Mouse (Mus musculus) ES-E14 (cell line): Measurements from ENCODE around the gene Stat5a. TPM values are rescaled to one million over a fixed set of nuclear protein-coding genes. Genes with fewer than 3 reads are reported as not detected.

ENCODE experiments used
- DNase-seq: peaks from one replicate; pipeline ENCODE4 v3.0.0-alpha.2; 2013; ENCODE audit warnings: low read depth, low spot score
- H3K27ac ChIP-seq: 2 replicates; pipeline ENCODE4 v1.5.1; 2012; ENCODE audit warnings: low read depth, mild to moderate bottlenecking, low read length, moderate library complexity, mixed read lengths; ENCODE audit not compliant: poor library complexity, insufficient read depth, severe bottlenecking
- H3K36me3 ChIP-seq: 2 replicates; pipeline ENCODE4 v1.6.1; 2012; ENCODE audit warnings: mild to moderate bottlenecking, low read length, moderate library complexity, mixed read lengths; ENCODE audit not compliant: control insufficient read depth, poor library complexity, insufficient read depth, severe bottlenecking
- H3K4me1 ChIP-seq, 2 experiments: fragments of 150-350 bp in 1 of 2; sonication (generic) in 1 of 2; 2 replicates each; pipeline ENCODE4 v1.6.1; 2012; ENCODE audit warnings: low read length in 2 of 2, mild to moderate bottlenecking in 1 of 2, mixed read lengths in 1 of 2; ENCODE audit not compliant: control insufficient read depth in 2 of 2, insufficient read depth in 2 of 2, poor library complexity in 1 of 2
- H3K4me3 ChIP-seq, 2 experiments: fragments of 150-350 bp in 1 of 2; sonication (generic) in 1 of 2; 2 replicates each; pipeline ENCODE4 v1.5.1; 2012; ENCODE audit warnings: low read length in 2 of 2, low read depth in 1 of 2, mild to moderate bottlenecking in 1 of 2, mixed read lengths in 1 of 2; ENCODE audit not compliant: insufficient read depth in 1 of 2, poor library complexity in 1 of 2, severe bottlenecking in 1 of 2
- H3K9ac ChIP-seq: 2 replicates; pipeline ENCODE4 v1.6.1; 2012; ENCODE audit warnings: low read depth, mild to moderate bottlenecking, low read length, mixed read lengths; ENCODE audit not compliant: poor library complexity, insufficient read depth, severe bottlenecking
- H3K9me3 ChIP-seq: fragments of 150-350 bp; sonication (generic); 2 replicates; pipeline ENCODE4 v1.6.1; 2012; ENCODE audit warnings: low read depth, mild to moderate bottlenecking, low read length; ENCODE audit not compliant: control insufficient read depth, insufficient read depth
- CHD2 ChIP-seq: IDR thresholded peaks from 2 replicates; pipeline ENCODE4 v1.6.1; 2014; ENCODE audit warnings: mild to moderate bottlenecking, low read depth, low read length, inconsistent platforms
- HCFC1 ChIP-seq: IDR thresholded peaks from 2 replicates; pipeline ENCODE4 v1.6.1; 2012; ENCODE audit warnings: low read length, inconsistent platforms, borderline replicate concordance; ENCODE audit not compliant: insufficient read depth
- MAFK ChIP-seq: IDR thresholded peaks from 2 replicates; pipeline ENCODE4 v1.6.1; 2014; ENCODE audit warnings: mild to moderate bottlenecking, low read depth, low read length, inconsistent platforms; ENCODE audit not compliant: insufficient read depth
- ZC3H11A ChIP-seq: IDR thresholded peaks from 2 replicates; pipeline ENCODE4 v1.6.1; 2012; ENCODE audit warnings: low read depth, mild to moderate bottlenecking, inconsistent platforms, low read length, borderline replicate concordance
- ZNF384 ChIP-seq: IDR thresholded peaks from 2 replicates; pipeline ENCODE4 v1.6.1; 2012; ENCODE audit warnings: low read depth, low read length, inconsistent platforms
- in situ Hi-C, 2 experiments: fragments of 600-800 bp; cut with MboI; formaldehyde crosslinking; loops; one replicate each; pipeline ENCODE4 v1.15.1; 2025; ENCODE audit warnings: low sequenced_read_pairs in 2 of 2, inconsistent platforms in 1 of 2; ENCODE audit not compliant: unreplicated experiment in 2 of 2
- total RNA-seq: library from RNA; depleted of rRNA; stranded (reverse); fragments of 300-350 nt; gene quantifications from 2 replicates; pipeline ENCODE4 v1.2.3, GENCODE M21; 2012; rRNA removed

Gene Stat5a
- total RNA-seq, 1 experiment = 1.7 TPM

DNA sequence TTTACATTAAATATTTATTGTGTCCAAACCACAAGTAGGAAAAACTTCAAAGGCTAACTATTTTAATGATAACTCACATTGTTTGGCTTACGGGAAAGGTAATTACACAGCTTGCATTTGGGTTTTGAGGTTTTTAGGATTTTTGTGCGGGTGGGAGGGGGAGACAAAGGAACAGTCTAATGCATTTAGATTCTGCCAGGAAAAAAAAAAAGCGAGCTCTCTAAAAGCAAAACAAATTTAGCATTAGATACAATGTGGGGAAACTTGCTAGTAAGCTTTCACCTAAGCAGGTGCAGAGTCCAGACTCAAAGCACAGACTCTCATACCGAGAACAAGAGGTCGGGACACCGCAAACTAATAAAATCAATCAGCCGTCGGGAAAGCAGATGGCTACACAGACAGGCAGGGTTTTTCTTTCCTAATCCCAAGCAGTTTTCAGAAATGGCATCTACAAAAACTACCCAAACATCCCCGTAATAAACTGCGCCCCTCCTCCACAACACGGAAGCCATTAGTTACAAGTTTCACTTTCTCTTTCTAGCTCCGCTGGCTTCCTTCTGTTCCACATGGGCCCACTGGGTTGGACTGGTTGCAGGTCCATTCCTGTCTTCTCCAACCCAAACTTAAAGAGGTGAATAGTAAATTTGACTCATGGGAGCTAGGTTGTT is 72.2 kb downstream of the Stat5a start:
- peaks cover 3% of the 10 kb centered on the region for H3K36me3 ChIP-seq
- no peaks in the 10 kb centered on the region for H3K9me3 ChIP-seq
- DNase-seq = no peak
- peaks cover 8 to 17% of the 10 kb centered on the region in 2 experiments; a peak in 3 of 4 replicates for H3K4me1 ChIP-seq
- H3K4me3 ChIP-seq = no peak overlapping the region
- TF ChIP-seq HCFC1 (no peak), MAFK (no peak), ZC3H11A (no peak), ZNF384 (no peak), CHD2 (no peak)
- no peak overlapping the region for H3K27ac ChIP-seq
- H3K9ac ChIP-seq = no peak overlapping the region
- in situ Hi-C loops = no loop called here

Other genes starting within 250 kb of the Stat5a start
- gene Nkiras2, start 240.1 kb upstream of the Stat5a start, total RNA-seq = 27.3 and 30.7 TPM in 2 replicates
- gene Dnajc7, start 239.2 kb upstream of the Stat5a start, total RNA-seq = 139 and 208 TPM in 2 replicates
- gene Zfp385c, start 166.9 kb upstream of the Stat5a start, total RNA-seq = 0.09 and 0.37 TPM in 2 replicates
- gene Dhx58, start 155.1 kb upstream of the Stat5a start, total RNA-seq = 2.3 and 4.1 TPM in 2 replicates
- 40.8 and 44.4 TPM in 2 replicates for gene Kat2a, start 146.9 kb upstream of the Stat5a start, total RNA-seq
- 0.49 and 1.6 TPM in 2 replicates for gene Hspb9, start 145.5 kb upstream of the Stat5a start, total RNA-seq
- gene Rab5c, start 121.1 kb upstream of the Stat5a start, total RNA-seq = 83.8 and 124 TPM in 2 replicates
- 0.45 and 0.48 TPM in 2 replicates for gene Kcnh4, start 99.4 kb upstream of the Stat5a start, total RNA-seq
- gene Hcrt, start 96.4 kb upstream of the Stat5a start, total RNA-seq = not detected in 2 replicates
- 16.5 and 26.4 TPM in 2 replicates for gene Ghdc, start 88.4 kb upstream of the Stat5a start, total RNA-seq
- gene Stat5b, start 8.6 kb upstream of the Stat5a start, total RNA-seq = 3.4 and 4.3 TPM in 2 replicates
- gene Stat3, start 80.2 kb downstream of the Stat5a start, total RNA-seq = 61.5 and 78.9 TPM in 2 replicates
- gene Cavin1, start 111.5 kb downstream of the Stat5a start, total RNA-seq = 16.4 and 30.7 TPM in 2 replicates
- gene Atp6v0a1, start 150.1 kb downstream of the Stat5a start, total RNA-seq = 38.1 and 43.4 TPM in 2 replicates
- 4.7 and 9.2 TPM in 2 replicates for gene Naglu, start 210.7 kb downstream of the Stat5a start, total RNA-seq
- 2.4 and 3.4 TPM in 2 replicates for gene Hsd17b1, start 219.1 kb downstream of the Stat5a start, total RNA-seq
- gene Coasy, start 223.2 kb downstream of the Stat5a start, total RNA-seq = 21.9 and 22.9 TPM in 2 replicates
- 30.7 and 42.0 TPM in 2 replicates for gene Mlx, start 227.9 kb downstream of the Stat5a start, total RNA-seq
- 20.6 and 31.5 TPM in 2 replicates for gene Psmc3ip, start 236.1 kb downstream of the Stat5a start, total RNA-seq